Mouse (Mus musculus) T-helper 1 cell (primary cell): ENCODE data around the gene Ift52.

Source experiments
- in situ Hi-C: fragments of 300-600 bp; cut with MboI, MseI; formaldehyde crosslinking; loops from one replicate; pipeline ENCODE4 v1.15.1; 2025; ENCODE audit warnings: high pct_unique_total_duplicates

Ift52 gene

DNA sequence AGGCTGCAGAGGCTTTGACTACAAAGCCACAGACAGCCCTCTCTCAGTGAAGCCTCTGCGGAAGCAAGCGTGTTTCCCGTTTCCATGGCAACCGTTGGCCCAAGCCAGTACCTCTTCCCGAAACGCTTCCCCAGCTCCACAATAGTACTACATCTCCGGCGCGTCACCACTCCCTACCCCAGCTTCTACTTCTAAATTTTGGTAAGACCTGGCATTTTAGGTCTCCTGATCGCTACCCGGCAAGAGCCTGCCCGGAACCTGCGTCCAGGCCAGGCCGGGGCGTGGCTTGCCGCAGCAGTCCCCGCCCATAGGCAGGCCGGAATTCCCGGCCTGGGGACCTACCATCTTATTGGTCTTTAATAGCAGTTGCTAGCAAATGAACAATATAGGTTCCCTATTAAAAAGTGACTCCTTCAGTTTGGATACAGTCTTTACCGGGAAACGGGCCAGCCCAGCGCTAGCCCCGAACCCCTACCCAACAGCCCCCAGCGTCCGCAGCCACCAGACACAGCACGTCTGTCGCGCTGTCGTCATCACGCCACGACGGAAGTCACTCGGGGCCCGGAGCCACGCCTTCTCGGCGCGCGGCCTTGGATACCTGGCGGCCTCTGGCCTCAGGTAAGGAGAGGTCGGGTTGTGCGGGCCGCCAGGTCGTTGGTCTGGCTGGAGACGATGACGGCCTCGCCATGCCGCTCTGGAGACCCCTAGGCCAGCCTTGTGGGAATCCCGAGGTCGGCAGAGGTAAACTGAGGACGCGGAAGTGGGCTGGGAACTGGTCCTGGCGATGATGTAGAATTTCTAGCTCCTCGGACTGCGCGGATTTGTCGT, at the start of gene Ift52:
Gene Ift52, plus strand, starts transcription at position 439 of the 828 bp plus-strand sequence.
- in situ Hi-C loops, result no loop called here

DNA sequence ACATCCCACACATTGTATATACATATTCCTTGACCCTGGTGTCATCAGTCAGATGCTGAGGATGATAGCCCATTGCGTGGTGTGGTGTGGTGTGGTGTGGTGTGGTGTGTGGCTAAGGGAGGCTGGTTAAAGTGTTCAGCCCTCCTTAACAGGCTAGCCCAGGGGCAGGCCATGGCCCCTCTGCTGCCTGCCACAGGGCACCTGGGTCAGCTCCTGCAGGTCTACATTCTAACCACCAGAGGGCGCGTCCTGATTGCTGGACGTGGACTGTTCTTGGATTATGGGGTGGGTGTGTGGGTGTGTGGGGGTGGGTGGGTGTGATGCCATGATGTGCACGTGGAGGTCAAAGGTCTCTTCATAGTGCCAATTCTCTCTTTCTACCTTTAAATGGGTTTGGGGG, 48.8 kb upstream of the Ift52 start:
- in situ Hi-C loops, result no loop called here

GRCm38 (mm10) chr2:162969101-162969500, 48.1 kb upstream of the Ift52 start:
- in situ Hi-C loops, result no loop called here

GRCm38 (mm10) chr2:162970896-162971295, 46.3 kb upstream of the Ift52 start:
- in situ Hi-C loops, result no loop called here

- in situ Hi-C loops, result no loop called here
These were observed 44.4 kb upstream of the Ift52 start for GRCm38 (mm10) chr2:162972752-162973151.

GRCm38 (mm10) chr2:162973206-162973605, 43.9 kb upstream of the Ift52 start:
- in situ Hi-C loops, result no loop called here

- in situ Hi-C loops, result no loop called here
These were observed 43.5 kb upstream of the Ift52 start for GRCm38 (mm10) chr2:162973637-162974036.

DNA sequence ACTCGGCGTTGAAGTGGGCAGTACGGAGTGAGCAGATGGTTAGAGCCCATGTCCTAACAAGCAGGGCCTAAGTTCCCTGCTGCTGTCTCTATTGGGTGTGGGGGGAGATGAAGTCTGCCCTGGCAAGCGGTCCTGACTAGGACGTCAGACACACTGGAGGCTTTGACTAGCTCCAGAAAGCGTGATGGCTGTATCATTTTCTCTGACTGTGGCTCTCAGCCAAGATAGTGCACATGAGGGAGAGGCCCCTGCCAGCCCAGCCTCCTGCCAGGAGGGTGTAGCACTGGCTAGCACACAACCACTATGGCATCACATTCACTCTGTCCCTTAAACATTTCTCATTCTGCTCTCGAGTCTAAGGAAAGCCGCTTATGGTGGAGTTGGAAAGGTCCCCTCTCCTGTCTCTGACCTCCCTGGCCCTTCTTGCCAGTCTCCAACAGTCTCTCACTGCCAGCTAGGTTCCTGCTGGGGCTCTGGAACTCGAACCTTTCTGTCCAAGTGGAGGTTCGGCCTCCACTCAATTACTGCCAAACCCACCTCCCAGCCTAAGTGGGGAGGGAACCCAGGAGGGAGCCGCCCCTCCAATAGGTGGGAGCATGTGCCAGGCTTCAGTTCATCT, 41.9 kb upstream of the Ift52 start:
- in situ Hi-C loops, result no loop called here

DNA sequence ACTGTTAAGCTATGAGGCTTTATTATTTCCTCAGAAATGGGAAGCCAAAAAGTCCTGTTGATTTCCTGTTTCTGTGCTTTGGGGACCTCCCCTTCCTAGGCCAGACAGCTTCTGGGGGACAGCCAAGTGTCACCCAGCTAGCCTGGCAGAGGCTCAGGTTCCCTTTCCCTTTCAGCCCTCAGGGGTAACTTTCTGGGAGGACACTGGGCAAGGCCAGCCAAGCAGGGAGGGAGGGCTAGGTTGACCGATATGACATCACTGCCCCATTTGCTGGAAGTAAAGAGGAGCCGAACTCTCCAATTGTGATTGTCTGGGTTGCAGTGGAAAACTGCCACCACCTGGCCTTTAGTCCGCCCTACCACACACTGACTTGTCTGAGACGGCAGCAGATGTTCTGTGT, 41.2 kb upstream of the Ift52 start:
- in situ Hi-C loops, result no loop called here

DNA sequence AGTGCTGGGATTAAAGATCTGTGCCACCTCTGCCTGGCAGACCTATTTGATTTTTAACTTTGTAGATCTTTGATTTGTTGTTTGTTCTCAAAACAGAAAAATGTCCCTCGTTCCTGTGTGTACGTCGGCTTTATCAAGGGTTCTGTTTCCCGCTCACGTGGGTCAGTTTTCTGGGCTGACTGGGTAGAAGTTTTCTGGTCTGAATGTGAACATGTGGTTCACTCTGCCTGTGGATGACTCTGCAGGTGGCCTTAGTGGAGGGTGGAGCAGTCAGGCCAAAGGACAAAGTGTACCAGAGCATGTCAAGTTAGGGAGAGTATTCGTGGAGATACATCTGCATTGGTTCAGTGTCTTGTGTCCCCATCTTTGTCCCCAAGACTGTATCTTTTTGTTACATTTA, 32.8 kb upstream of the Ift52 start:
- in situ Hi-C loops, result no loop called here

- in situ Hi-C loops, result no loop called here
These were observed 31.2 kb upstream of the Ift52 start for GRCm38 (mm10) chr2:162985923-162986322.

DNA sequence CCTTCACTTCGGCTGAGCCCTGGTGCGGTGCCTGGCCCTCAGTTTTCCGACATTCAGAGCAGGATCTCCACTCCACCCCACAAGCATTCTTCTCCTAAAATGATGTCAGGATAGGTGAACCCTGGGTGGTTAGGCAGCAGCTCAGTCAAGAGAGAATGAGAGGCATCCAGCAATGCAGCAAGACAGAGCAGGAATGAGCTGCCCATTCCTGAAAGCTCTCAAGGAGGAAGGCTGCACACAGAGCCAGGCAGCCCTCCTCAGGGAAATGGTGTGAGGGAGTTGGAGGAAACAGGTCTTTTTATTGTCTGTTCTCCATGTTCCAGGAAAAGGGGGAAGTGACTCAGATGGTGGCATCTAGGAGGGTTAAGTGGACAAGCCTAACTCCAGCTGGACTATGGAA, 30.4 kb upstream of the Ift52 start:
- in situ Hi-C loops, result no loop called here

- in situ Hi-C loops, result no loop called here
These were observed 29.9 kb upstream of the Ift52 start, which contains the start of gene Sgk2 for GRCm38 (mm10) chr2:162987218-162987617. Gene Sgk2 (plus strand): TSS chr2:162987330.

DNA sequence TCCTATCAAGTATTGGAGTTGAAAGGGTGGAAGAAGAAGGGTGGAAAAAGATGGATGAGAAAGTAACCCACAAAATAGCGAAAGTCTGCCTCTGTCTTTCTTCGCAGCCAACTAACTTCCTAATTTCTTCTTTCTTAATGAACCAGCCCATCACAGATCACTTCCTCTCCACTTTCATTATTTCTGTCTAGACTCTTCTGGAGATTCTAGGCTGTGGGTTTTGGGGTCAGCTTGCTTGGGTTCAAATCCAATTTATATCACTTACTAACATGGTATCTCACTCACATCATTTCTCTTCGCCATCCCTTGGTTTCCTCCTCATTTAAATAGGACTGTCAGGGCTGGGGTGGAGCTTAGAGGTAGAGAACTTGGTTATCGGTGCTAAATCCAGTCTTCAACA, 28.9 kb upstream of the Ift52 start:
- in situ Hi-C loops, result no loop called here

GRCm38 (mm10) chr2:162991394-162992083, 25.6 kb upstream of the Ift52 start:
- in situ Hi-C loops, result no loop called here

DNA sequence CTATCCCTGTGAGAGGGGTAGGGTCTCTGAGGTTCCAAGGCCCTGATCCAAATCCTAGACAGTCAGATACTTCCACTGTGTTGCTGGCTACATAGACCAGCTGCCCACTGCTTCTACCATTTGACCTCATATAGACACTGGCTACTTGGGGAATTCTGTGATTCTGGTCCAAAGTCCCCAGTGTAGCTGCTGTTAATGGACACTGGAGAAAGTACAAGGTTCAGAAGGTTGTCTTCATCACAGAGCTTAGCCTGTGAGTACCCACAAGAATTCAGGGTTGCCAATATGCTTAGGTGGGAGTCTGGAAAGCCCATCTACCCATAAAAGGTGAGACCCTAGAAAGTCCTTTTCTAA, 25.1 kb upstream of the Ift52 start:
- in situ Hi-C loops, result no loop called here

DNA sequence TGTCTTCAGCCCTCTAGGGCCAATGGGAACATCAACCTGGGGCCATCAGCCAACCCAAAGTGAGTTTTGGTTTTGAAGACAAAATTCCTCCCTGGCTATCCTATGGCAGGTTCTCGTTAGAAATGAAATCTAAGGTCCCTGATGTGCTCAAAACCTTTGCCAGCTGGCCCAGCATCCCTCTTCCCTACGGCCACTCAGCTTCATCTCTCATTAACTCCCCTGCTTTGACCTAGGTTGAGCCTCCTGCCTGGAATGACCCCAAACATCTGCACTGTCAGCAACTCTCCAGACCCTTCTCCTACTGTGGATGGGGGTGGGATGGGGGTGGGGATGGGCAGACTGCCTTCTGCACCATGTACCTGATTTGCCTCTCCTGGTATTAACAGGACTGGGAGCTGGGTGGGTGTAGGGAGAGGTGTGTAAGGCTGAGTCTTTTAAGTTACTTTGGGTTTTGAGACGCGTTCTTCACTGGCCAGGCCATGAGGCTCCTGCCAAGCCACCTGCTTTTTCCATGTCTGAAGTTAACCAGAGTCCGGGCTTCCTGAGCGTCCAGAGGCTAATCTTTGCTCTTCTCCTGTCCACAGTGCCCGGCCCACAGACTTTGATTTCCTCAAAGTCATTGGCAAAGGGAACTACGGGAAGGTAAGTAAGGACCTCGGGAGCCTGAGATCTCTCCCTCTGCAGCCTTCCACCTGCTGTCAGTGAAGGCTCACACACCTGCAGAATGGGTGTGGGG, 23.1 kb upstream of the Ift52 start:
- in situ Hi-C loops, result no loop called here

GRCm38 (mm10) chr2:162998528-162999230, 18.5 kb upstream of the Ift52 start:
- in situ Hi-C loops, result no loop called here

GRCm38 (mm10) chr2:162999744-163000143, 17.4 kb upstream of the Ift52 start:
- in situ Hi-C loops, result no loop called here

DNA sequence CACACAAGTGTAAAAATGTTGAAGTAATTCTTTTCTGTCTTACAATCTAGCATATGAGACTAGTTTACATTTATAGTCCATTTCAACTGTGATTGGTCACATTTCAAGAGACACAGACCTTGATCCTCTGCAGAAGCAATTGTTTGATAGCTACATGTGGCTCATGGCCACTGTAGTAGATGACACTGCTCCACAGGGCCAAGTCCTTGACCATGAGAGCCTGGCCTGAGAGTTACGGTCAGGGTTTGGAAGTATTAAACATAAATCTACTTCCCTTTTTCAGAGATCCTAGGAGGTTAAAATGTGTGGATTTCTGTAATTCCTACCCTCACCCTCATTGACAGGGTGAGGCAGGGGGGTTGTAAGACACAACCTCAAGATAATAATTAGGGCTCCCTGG, 16.1 kb upstream of the Ift52 start:
- in situ Hi-C loops, result no loop called here

DNA sequence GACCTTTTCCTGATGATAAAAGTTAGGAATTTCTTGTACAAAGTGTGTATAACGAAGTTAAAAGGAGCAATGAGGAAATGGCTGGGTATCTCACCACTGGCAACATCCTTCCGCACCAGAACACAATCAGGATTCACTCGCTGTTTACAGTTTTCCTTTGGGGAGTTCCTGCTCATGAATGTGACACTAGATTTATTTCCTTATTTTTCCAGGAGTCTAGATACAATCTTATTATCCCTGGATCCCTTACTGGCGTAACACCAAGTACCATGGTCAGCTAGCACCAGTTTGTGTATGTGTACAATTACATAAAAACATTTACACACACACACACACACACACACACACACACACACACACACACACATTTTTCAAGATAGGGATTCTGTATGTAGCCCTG, 9.9 kb upstream of the Ift52 start:
- in situ Hi-C loops, result no loop called here
